ENCODE assay signal across 10 mouse cellular contexts in the genomic region with DNA sequence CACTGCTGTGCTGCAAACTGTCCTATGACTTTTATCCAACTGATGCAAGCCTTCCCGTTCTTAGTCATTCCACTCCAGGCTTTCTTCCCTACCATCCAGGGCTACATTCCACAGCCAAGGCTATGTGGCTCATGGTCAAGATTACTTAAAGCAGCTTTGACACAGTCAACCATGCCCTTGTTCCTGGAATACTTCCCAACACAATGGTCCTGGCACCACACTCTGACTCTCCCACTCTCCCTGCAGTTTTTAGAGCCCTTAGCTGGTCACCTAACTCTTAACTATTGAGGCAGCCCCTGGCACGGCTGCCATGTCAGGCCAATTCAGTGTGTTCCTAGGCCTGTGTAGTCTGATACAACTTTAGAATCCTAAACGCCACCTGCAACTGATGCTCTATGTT. TPM values are rescaled to one million over a fixed set of nuclear protein-coding genes. Genes with fewer than 3 reads are reported as not detected.
A peak's percentile ranks its signal among the peaks of the same experiment; 100 is the strongest.
DNase-seq lines count a peak whose midpoint lies in the region; ATAC-seq lines count a peak whose summit lies in the region.
"Had no signal": no experiment of that assay in that cellular context is flagged by ENCODE, and none has a peak within 500 bp of the region (broad histone marks: within the 10 kb centered on the region; RNA-seq: fewer than 3 reads in every experiment).

No protein-coding gene starts in this region.

- 70% methylated on average over 3 of the region's 3 CpGs for WGBS in heart, embryonic 11.5 days (ENCODE audit: insufficient replicate concordance)

- H3K36me3 ChIP-seq in heart, embryonic 11.5 days (ENCODE audit: control insufficient read depth, insufficient read depth, low read length): no peaks in the 10 kb centered on the region

- peak; percentile 21 to 36 for DNase-seq in heart, adult 9 months (ENCODE audit: low spot score in 2 of 2)
- peak; percentile 64 for DNase-seq in adipocyte (ENCODE audit: low spot score)
- DNase-seq in fat pad, adult 2 months (ENCODE audit: extremely low read depth, low read depth, low spot score): peak; percentile 47
- peak; percentile 12 to 24 for DNase-seq in kidney, postnatal 36 days
- DNase-seq in left cerebral cortex, adult 8-10 months (ENCODE audit: low spot score in 2 of 2): no peak
- no peak for DNase-seq in frontal cortex, postnatal 10 days (ENCODE audit: low spot score in 2 of 2)
- DNase-seq in layer of hippocampus, adult 18-20 months (ENCODE audit: low spot score in 2 of 2): no peak
- DNase-seq: layer of hippocampus, postnatal 36 days had no signal

- H3K9ac ChIP-seq in heart, embryonic 11.5 days (ENCODE audit: low read depth, low read length): no peak overlapping the region

- H3K4me3 ChIP-seq in heart, embryonic 11.5 days (ENCODE audit: low read depth, low read length): no peak overlapping the region
- H3K4me3 ChIP-seq: erythroblast, embryonic 14.5 days had no signal

- H3K27me3 ChIP-seq in heart, embryonic 11.5 days (ENCODE audit: control insufficient read depth, insufficient read depth, low read length): no peaks in the 10 kb centered on the region

- ATAC-seq in heart, embryonic 11.5 days (replicated peaks; ENCODE audit: insufficient number of reproducible peaks, low FRiP score, low TSS enrichment): no peak

- H3K27ac ChIP-seq in heart, embryonic 11.5 days (ENCODE audit: low read depth, low read length): no peak overlapping the region

- H3K9me3 ChIP-seq in heart, embryonic 11.5 days (replicated peaks; ENCODE audit: control insufficient read depth, low read length): no peaks in the 10 kb centered on the region

- H3K4me1 ChIP-seq in heart, embryonic 11.5 days (ENCODE audit: control insufficient read depth, insufficient read depth, low read length): no peaks in the 10 kb centered on the region; the same call in 1 of the 2 replicates

- no peak overlapping the region for H3K4me2 ChIP-seq in heart, embryonic 11.5 days

RNA-seq across cellular contexts. Expression of gene Tpo, which starts 28.1 kb away (rescaled TPM):
- not detected in 2 replicates for polyA plus RNA-seq in heart, embryonic 11.5 days (2014; fragmentation: Nextera tagmentation; extraction: Ambion mirVana)
- total RNA-seq in left cerebral cortex, adult 8-10 months (2022): under 1 TPM; 0.44 to 0.72 (median 0.68) TPM
- under 1 TPM; 0.10 to 0.43 TPM for total RNA-seq in layer of hippocampus, adult 18-20 months (2021)
- polyA plus RNA-seq: erythroblast, embryonic 14.5 days had no signal

Comparison
In these comparisons a context has a peak if more than half of its experiments do, and no peak if none do; other contexts are left out.
1. DNase-seq: peak in heart, adult 9 months (2 of 2), adipocyte (single experiment), fat pad, adult 2 months (single experiment) and kidney, postnatal 36 days (2 of 2); none in left cerebral cortex, adult 8-10 months (0 of 2), frontal cortex, postnatal 10 days (0 of 2) and layer of hippocampus, adult 18-20 months (0 of 2).